Mouse (Mus musculus): ENCODE measurements around the gene Lbx2.

Lbx2 gene

GRCm38 (mm10) chr6:83071220-83071619 lies 14.9 kb upstream of the Lbx2 start:
- no peak for DNase-seq

- DNase-seq = peak; percentile 63
These were observed 11.2 kb upstream of the Lbx2 start for GRCm38 (mm10) chr6:83074979-83075378.

- no peak for DNase-seq
These were observed 8.4 kb upstream of the Lbx2 start, which contains the start of gene Pcgf1 for GRCm38 (mm10) chr6:83077630-83078323. Gene Pcgf1 (plus strand): TSS chr6:83077869.

- peak; percentile 100 for DNase-seq
These were observed 7.8 kb upstream of the Lbx2 start for GRCm38 (mm10) chr6:83078324-83078858.

GRCm38 (mm10) chr6:83080210-83080609 lies 6.0 kb upstream of the Lbx2 start:
- no peak for DNase-seq

GRCm38 (mm10) chr6:83083497-83083896 lies 2.7 kb upstream of the Lbx2 start:
- no peak for DNase-seq

- DNase-seq = no peak
These were observed 1.7 kb upstream of the Lbx2 start for GRCm38 (mm10) chr6:83084477-83084876.

- DNase-seq = no peak
These were observed 1.2 kb downstream of the Lbx2 start for GRCm38 (mm10) chr6:83087205-83087925.

- DNase-seq = no peak
These were observed 1.7 kb downstream of the Lbx2 start for GRCm38 (mm10) chr6:83087926-83088260.

- no peak for DNase-seq
These were observed 6.4 kb downstream of the Lbx2 start for GRCm38 (mm10) chr6:83092416-83093127.

- DNase-seq = peak; percentile 59
These were observed 9.8 kb downstream of the Lbx2 start for GRCm38 (mm10) chr6:83095968-83096367.

GRCm38 (mm10) chr6:83098411-83098810 lies 12.2 kb downstream of the Lbx2 start:
- DNase-seq = no peak

GRCm38 (mm10) chr6:83101316-83101687 lies 15.1 kb downstream of the Lbx2 start, which contains the start of the genes Ccdc142 and Gm42688:
Gene Ccdc142 (plus strand): TSS chr6:83101601.
Gene Gm42688 (plus strand): TSS chr6:83101617.
- DNase-seq = peak; percentile 95

GRCm38 (mm10) chr6:83101688-83102556 lies 15.8 kb downstream of the Lbx2 start:
- DNase-seq = peak; percentile 86

GRCm38 (mm10) chr6:83103130-83103650 lies 17.0 kb downstream of the Lbx2 start:
- DNase-seq = no peak

GRCm38 (mm10) chr6:83104158-83104557 lies 18.0 kb downstream of the Lbx2 start:
- no peak for DNase-seq

- DNase-seq = peak; percentile 87
These were observed 21.6 kb downstream of the Lbx2 start for GRCm38 (mm10) chr6:83107566-83108400.

GRCm38 (mm10) chr6:83108762-83109668 lies 22.8 kb downstream of the Lbx2 start, which contains the start of gene Mrpl53:
Gene Mrpl53 (plus strand): TSS chr6:83109040.
- DNase-seq = peak; percentile 77

- no peak for DNase-seq
These were observed 25.5 kb downstream of the Lbx2 start for GRCm38 (mm10) chr6:83111510-83112136.
